Mouse (Mus musculus) spleen, embryonic (tissue): ENCODE results near the gene Lmod3.
"Not testable (repeated sequence)": the region's sequence is repeated elsewhere in the genome, so short reads cannot be mapped to it uniquely, and the experiment has no call there.

Experiments
- CTCF ChIA-PET: fragments of 350-600 bp; sonication (Branson Sonifier 250); formaldehyde crosslinking; loops from one replicate; lab custom pipeline; 2022; lab: Charles Lee

Lmod3 gene

DNA sequence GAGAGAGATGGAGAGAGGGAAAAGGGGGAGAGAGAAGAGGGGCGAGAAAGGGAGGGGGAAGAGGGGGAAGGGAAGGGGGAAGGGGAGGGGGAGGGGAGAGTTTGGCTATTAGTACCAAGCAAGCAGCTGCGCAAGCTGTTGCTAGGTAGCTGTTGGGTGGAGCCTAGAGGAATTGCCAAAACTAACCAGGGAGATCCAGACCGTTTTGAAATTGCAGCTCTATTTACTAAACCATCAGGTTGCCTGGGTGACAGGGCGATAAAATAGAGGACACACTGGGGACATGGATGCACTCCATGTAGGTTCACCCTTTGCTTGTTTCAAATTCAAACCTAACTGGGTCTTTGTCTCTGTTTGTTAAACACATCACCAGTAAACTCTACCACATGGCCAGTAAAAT is 23.8 kb upstream of the Lmod3 start:
- CTCF ChIA-PET = no interaction called here

- CTCF ChIA-PET = no interaction called here
Measured at GRCm38 (mm10) chr6:97275760-97276159, 23.2 kb upstream of the Lmod3 start.

- CTCF ChIA-PET = no interaction called here
Measured at GRCm38 (mm10) chr6:97273777-97274176, 21.2 kb upstream of the Lmod3 start.

DNA sequence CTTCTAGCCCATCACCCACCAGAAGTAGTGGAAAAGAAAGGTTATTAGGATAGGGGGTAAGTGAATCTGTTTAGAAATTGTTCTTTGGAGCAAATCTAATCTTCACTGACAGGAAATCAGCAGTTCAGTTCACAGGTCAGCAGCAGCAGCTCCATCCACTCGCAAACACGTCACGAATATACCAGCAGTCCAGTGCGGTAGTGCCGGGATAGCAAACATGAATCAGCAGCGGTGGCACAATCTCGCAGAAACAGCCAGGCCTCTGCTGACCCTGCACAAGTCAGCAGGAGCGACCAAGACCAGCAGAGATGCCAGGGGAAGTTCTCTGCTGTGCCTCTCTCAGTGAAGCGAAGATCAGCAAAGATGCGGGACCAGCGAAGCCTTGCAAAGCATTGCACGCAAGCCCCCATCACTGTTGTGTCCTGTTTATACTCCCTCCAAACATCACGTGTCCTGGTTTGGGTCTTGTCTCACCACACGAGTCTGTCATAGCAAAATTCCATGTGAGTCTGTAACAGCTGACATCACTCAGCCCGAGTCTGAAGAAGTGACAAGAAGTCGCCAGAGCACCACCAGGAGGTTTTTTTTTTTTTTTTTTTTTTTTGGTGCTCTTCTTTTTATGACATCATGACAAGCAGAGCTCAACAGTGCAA is 20.6 kb upstream of the Lmod3 start:
- CTCF ChIA-PET = no interaction called here

DNA sequence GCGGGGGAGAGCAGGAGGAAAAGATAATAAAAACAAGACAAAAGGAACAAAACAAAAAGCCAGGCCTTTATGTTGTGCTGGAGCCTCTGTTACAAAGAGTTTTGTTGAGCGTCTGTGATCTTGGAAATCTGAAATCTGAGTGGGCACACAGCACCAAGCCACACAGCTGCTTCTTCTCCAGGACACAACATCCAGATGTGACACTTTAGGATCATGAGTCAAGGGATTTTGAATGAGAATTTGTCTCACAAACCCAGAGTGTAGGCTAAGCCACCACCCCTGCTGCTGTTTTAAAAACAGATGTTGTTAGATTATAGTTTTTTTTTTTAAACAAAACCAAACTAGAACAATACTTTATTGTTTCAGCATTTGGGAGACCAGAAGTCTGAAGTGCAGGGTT is 19.8 kb upstream of the Lmod3 start:
- CTCF ChIA-PET = no interaction called here

DNA sequence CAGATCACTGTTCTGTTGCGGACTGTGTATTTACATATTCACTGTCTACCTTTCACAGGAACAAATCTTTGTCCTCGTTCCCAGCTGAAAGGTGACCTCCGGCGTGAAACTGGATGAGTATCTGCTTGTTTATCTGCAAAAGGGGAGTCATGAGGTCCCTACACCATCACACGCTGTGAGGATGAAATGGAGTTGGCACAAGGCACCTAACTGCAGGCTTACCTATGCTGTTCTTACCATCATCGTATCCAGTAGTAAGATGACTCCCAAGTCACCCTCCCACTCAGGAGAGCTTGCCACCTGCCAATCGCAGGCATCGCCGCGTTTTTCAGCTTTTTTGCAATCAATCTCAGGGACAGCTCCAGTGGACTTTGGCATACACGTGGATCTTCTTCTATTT is 17.0 kb upstream of the Lmod3 start:
- CTCF ChIA-PET = no interaction called here

DNA sequence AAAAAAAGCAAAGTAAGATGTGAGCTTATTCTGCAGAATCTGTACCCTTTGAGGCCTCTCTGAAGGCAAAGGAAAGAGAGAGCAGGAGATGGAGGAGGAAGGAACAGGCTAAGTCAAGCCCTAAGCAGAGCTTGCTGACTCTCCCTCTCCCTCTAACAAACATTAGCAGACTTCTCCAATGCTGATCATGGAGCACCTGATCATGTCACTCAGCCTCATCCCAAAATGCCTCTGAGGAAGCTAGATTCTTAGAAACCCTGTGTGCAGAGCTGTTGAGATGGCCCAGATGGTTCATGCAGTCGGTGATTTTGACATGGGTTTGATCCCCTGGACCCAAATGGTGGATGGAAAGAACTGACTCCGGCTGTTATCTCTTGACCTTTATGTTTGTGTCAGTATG is 14.6 kb upstream of the Lmod3 start:
- CTCF ChIA-PET = interaction anchor here (0.6 kb wide), 1 partner anchor 12 kb away, joined by 8 read pairs; no protein-coding TSS in a partner anchor

DNA sequence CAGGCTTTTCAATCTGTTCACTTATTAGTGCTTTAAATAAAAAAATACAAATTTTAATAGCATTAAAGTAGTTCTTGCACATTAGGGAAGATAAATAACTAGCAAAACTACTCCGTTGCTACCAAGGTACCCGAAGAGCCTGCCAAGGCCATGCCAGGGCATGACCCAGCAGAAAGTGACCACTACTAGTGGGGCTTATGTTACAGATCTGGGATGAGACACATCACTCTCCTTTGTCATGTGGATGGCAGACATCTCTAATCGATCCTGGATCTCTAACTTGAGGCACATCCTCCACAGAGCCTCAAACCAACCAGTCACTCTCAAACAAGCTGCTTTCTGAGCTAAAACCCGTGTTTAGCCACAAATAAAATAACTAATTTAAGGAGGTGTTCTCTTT is 14.1 kb upstream of the Lmod3 start:
- CTCF ChIA-PET = interaction anchor here (0.6 kb wide), 2 partner anchors 13 to 150 kb away, joined by 3 to 8 read pairs; no protein-coding TSS in a partner anchor

- CTCF ChIA-PET = interaction anchor here (0.6 to 1.1 kb wide), 2 partner anchors 104 to 253 kb away, joined by 3 read pairs; no protein-coding TSS in a partner anchor
Measured at GRCm38 (mm10) chr6:97265705-97266104, 13.1 kb upstream of the Lmod3 start.

GRCm38 (mm10) chr6:97265240-97265639 is 12.7 kb upstream of the Lmod3 start:
- CTCF ChIA-PET = interaction anchor here (1.1 kb wide), 1 partner anchor 254 kb away, joined by 3 read pairs; no protein-coding TSS in a partner anchor

- CTCF ChIA-PET = not testable (repeated sequence)
Measured at GRCm38 (mm10) chr6:97263750-97264149, 11.2 kb upstream of the Lmod3 start.

DNA sequence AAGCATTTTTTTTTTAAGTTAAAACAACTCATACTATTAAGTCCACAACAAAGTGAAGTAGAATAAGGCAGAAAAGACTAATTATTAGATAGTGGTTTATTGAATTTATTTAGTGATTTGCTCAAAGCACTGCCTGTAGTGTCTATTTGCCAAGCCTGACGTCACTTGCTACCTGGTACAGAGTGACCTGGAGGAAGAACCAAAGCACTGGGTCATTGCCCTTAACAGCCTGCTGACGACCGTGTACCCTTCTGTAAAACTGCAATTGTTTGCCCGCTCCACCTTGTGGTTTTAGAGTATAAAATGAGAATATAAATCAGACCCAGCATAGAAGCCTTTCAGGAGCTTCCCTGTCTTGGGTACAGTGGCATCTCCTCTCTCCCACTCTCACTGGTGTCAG is 9.7 kb upstream of the Lmod3 start:
- CTCF ChIA-PET = no interaction called here

GRCm38 (mm10) chr6:97259926-97260325 is 7.4 kb upstream of the Lmod3 start:
- CTCF ChIA-PET = not testable (repeated sequence)

DNA sequence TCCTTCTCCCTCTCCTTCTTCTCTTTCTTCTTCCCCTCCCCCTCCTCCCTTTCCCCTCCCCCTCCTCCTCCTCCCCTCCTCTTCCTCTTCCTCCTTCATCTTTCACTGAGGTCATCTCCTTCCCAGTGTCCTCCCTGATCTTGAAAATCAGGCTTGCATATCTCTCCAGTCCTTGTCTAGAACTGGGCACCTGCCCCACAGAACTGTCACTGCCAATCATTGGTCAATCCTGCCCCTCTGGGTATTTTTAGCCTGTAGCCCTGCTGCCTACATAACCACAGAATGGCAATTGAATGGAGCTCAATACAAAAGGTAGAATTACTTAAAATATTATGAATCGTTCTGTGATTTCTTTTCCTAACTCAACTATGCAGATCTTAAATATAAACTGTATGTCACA is 5.9 kb upstream of the Lmod3 start:
- CTCF ChIA-PET = no interaction called here

DNA sequence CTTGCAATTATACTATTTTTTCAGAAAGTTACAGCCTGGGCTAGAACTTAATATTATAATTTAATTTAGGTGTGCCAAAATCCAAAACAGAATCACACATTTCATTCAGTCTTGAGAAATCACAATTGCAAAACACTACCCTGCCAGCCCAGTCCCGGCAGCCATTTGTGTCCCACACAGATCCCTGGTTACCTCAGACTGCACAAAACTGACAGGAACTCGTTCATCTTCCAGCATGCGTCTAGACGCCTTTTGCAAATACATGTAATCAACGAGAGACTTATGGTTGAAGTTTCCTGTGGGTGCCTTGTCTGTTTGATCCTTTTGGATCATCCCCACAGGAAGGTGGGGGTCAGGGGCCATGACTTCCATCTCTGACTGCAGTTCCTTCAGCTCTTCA is 473 bp downstream of the Lmod3 start:
- CTCF ChIA-PET = no interaction called here

DNA sequence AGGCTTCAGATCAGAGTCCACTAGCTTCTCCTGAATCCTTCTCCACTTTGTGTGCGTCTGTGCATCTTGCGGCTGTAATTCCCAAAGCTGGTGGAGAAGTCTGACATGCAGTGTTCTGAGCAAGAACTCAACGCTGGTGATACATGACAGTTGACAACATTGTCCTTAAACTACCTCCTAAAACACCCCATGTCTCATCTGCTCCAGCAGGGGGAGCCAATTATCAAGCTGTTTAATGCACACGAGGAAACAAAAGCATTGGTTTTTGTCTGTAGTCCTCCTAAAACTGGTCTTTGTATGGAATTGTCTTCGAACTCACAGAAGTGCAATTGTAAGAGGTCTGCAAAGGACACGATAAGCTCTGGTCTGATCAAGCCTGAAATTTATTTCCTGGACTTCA is 1.6 kb downstream of the Lmod3 start:
- CTCF ChIA-PET = interaction anchor here (0.6 kb wide), 1 partner anchor 166 kb away, joined by 3 read pairs; no protein-coding TSS in a partner anchor

GRCm38 (mm10) chr6:97245200-97245599 is 7.4 kb downstream of the Lmod3 start:
- CTCF ChIA-PET = no interaction called here

- CTCF ChIA-PET = no interaction called here
Measured at GRCm38 (mm10) chr6:97242522-97242921, 10.0 kb downstream of the Lmod3 start.

DNA sequence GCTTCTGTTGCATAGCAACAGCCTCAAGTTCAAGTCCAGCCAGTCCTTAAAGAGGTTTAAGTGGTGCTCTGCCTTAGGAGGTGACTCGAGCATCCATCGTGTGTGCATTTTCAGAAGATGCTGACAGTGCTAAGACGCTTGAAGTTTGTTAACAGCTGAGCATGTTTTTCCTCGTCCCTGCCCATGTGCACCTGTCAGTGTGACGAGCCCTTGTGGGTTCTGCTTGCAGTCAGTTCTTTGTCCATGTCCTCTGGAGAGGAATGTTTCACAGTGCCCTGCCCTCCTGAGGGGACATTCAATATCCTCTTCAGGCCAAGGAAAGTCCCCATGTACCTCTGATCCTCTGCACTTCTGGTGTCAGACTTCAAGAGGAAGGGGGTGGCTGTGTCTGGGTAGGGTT is 12.5 kb downstream of the Lmod3 start:
- CTCF ChIA-PET = no interaction called here

DNA sequence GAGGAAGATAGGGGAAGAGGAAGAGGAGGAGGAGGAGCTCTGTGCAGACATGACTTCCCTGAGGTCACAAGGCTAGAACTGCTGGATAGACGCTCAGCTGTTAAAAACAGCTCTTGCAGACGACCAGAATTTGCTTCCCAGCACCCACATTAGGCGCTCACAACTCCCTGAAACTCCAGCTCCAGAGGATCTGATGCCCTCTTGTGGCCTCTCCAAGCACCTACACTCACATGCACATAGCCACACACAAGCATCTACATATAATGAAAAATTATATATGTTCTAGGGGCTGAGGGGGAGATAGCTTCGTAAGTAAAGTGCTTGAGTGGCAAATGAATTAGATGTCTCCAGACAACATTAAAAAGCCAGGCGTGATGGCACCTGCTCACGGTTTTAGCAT is 13.2 kb downstream of the Lmod3 start:
- CTCF ChIA-PET = no interaction called here

- CTCF ChIA-PET = interaction anchor here (0.6 kb wide), 1 partner anchor 12 kb away, joined by 3 read pairs; no protein-coding TSS in a partner anchor
Measured at GRCm38 (mm10) chr6:97236088-97236487, 16.5 kb downstream of the Lmod3 start.

GRCm38 (mm10) chr6:97234911-97235668 is 17.5 kb downstream of the Lmod3 start:
- CTCF ChIA-PET = interaction anchor here (0.7 kb wide), 1 partner anchor 48 kb away, joined by 3 read pairs; no protein-coding TSS in a partner anchor
